Mouse (Mus musculus) CD8-positive naive resting alpha-beta T cell, adult 2 months (primary cell): Measurements from ENCODE around the gene Orai3.

Experiments
- DNase-seq, 2 experiments: peaks; one replicate each; pipeline ENCODE4 v3.0.0; 2022; ENCODE audit warnings: low read depth in 2 of 2, low spot score in 2 of 2

Gene Orai3

DNA sequence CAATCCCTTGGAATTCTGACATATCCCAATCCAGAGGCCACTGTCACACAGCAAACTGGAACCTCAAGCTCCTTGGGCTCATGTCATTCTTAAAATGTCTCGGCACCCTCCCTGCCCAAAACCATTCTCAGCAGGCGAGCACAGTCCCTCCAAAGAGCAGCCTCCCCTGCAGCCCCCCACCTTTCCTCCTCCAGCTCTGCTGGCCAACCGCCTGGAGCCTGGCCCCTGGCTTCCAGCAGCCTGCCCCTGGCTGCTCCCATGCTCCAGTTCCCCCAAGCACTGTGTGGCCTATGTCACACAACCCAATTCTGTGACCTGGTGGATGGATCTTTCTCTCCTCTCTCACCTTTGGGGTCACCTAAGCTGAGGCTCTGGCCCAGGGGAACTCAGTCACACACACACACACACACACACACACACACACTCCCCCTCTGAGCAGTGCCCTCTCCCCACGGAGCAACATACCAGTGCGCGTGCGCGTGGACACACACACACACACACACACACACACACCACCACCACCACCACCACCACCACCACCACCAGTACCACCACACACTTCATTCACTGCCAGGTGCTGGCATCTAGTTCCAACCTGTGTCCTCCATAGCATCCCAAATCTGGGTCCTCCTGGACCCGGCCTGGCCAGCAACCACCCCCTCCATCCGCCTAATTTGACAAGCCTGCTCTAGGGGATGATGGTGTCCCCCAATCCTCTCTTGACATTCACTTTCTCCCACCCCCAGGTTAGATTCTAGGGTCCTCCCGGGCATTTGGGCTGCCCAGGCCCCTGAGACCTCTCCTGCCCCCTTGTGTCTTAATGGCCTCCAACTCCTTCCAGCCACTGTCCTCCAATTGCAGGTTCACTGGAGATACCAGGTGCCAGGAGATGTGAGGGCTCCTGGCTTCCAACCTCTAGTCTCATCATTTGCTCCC is 53.9 kb downstream of the Orai3 start:
- no peak for DNase-seq

GRCm38 (mm10) chr7:127824176-127824871 is 54.7 kb downstream of the Orai3 start, which contains the start of the genes Stx4a and Stx1b:
Stx4a (plus strand) TSS chr7:127824294.
Stx1b (minus strand) TSS chr7:127824549.
- DNase-seq: no peak
